Mouse (Mus musculus) hindbrain, embryonic 10.5 days (tissue): ENCODE measurements at regions not wholly inside any gene's neighbourhood (a gene's known extent, or its start where the extent isn't known, plus 50 kb on each side); places are given as distances from the start of the nearest gene placed in this dataset.

Experiments used
- DNase-seq: peaks from one replicate; pipeline ENCODE4 v3.0.0-alpha.2; 2017; ENCODE audit warnings: low spot score
- H3K27ac ChIP-seq: fragments of 300-500 bp; sonication (generic); 2 replicates; pipeline ENCODE4 v1.5.1; 2016; ENCODE audit warnings: mild to moderate bottlenecking, moderate library complexity
- H3K27me3 ChIP-seq: fragments of 300-500 bp; sonication (generic); 2 replicates; pipeline ENCODE4 v1.6.1; 2016; ENCODE audit warnings: mild to moderate bottlenecking; ENCODE audit not compliant: poor library complexity, insufficient read depth, severe bottlenecking
- H3K36me3 ChIP-seq: fragments of 300-500 bp; sonication (generic); 2 replicates; pipeline ENCODE4 v1.6.1; 2016; ENCODE audit warnings: mild to moderate bottlenecking, moderate library complexity
- H3K4me1 ChIP-seq: fragments of 300-500 bp; sonication (generic); replicated peaks from 2 replicates; pipeline ENCODE4 v1.6.1; 2016; ENCODE audit warnings: mild to moderate bottlenecking
- H3K4me3 ChIP-seq: fragments of 300-500 bp; sonication (generic); 2 replicates; pipeline ENCODE4 v1.5.1; 2016; ENCODE audit warnings: mild to moderate bottlenecking, moderate library complexity
- H3K9me3 ChIP-seq: fragments of 300-500 bp; sonication (generic); 2 replicates; pipeline ENCODE4 v1.6.1; 2016; ENCODE audit warnings: mild to moderate bottlenecking, moderate library complexity
- WGBS: fragments of 180-500 bp; shearing (Covaris S2); methylation state at CpG from one replicate; pipeline ENCODE4 v1.1.7; 2016; 5-methylcytosine and 5-hydroxymethylcytosine counted together

GRCm38 (mm10) chr12:50851644-50852043 lies 202.7 kb upstream of the Prkd1 start:
- no peaks in the 10 kb centered on the region for H3K27me3 ChIP-seq
- no peak for DNase-seq
- no peak overlapping the region for H3K4me3 ChIP-seq
- 83% methylated on average over 3 of the region's 3 CpGs for WGBS
- no peaks in the 10 kb centered on the region for H3K36me3 ChIP-seq
- H3K4me1 ChIP-seq = no peaks in the 10 kb centered on the region
- H3K9me3 ChIP-seq = no peaks in the 10 kb centered on the region
- H3K27ac ChIP-seq = no peak overlapping the region

- no peak for DNase-seq
- Histone ChIP-seq H3K4me3 (no peak overlapping the region), H3K9me3 (no peaks in the 10 kb centered on the region), H3K36me3 (no peaks in the 10 kb centered on the region), H3K27ac (no peak overlapping the region), H3K4me1 (no peaks in the 10 kb centered on the region), H3K27me3 (no peaks in the 10 kb centered on the region)
- WGBS = 87% methylated on average over 3 of the region's 3 CpGs
Measured at GRCm38 (mm10) chr12:50847976-50848375, 199.1 kb upstream of the Prkd1 start.

DNA sequence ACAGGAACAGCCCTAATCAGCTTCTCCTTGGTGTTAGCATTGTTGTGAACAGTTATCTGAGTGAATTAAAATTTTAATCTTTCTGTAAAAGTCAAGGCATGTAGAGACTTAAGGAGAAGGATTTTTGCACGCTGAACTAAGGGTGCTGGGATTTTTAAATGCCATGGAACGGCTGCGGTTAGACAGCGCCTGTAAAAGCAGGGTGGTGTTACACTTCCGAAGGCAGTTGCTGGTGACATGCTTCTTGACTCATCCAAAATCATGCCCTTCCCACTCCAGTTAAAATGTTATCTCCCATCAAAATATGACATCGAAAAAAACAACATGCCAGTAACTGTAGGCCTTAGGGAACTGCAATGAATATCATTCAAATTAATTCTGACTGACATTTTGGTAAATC lies 193.8 kb upstream of the Prkd1 start:
- 93% methylated on average over 6 of the region's 6 CpGs for WGBS
- H3K9me3 ChIP-seq = no peaks in the 10 kb centered on the region
- H3K4me3 ChIP-seq = no peak overlapping the region
- H3K27ac ChIP-seq = no peak overlapping the region
- H3K4me1 ChIP-seq = peaks cover 8% of the 10 kb centered on the region
- H3K27me3 ChIP-seq = no peaks in the 10 kb centered on the region
- no peaks in the 10 kb centered on the region for H3K36me3 ChIP-seq
- DNase-seq = no peak

DNA sequence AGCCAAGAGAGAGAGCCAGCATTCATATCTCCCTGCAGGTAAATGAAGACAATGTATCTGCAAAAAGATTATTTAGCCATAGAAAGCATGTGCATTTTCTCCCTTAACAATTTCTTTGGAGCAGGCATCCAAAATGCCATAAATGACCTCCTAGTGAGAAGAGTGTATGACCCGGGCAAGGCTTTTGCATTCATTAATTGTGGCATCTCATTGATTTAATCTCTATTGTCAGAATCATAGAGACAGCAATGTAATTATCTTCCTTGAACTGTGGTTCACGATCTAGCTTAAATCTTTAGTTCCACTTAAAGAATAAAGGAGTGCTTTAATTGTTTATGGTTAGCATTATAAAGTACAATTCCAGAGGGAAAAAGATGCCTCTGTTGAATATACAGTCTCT lies 190.5 kb upstream of the Prkd1 start:
- H3K4me1 ChIP-seq = peaks cover 8% of the 10 kb centered on the region
- H3K4me3 ChIP-seq = no peak overlapping the region
- WGBS = 64% methylated on average over 2 of the region's 2 CpGs
- no peaks in the 10 kb centered on the region for H3K27me3 ChIP-seq
- no peaks in the 10 kb centered on the region for H3K9me3 ChIP-seq
- no peak for DNase-seq
- no peaks in the 10 kb centered on the region for H3K36me3 ChIP-seq
- no peak overlapping the region for H3K27ac ChIP-seq

DNA sequence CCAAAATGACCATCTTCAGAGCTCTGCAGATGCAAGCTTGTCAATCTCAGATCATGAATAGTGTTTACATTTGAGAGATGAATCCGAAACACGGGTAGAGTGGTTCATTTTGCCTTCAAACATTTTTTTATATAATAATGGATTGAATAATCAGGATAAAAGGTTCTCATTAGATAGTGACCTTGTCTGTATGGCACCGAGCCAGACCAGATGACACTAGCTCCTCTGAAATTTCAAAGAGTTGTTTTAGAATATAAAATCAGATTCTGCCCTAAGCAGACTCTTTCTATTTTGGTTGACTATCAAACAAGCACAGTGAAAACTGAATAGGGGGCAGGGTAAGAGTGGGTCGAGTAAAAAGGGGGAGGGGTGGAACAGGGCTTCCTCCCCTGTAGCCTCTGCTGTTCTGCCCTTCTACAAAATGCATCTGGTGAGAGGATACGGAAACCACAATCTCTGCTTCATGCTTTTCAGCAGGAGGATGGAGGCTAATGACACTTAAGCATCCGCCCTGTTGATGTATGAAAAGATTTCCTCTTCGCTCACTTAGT lies 159.9 kb upstream of the Prkd1 start:
- H3K4me1 ChIP-seq = no peaks in the 10 kb centered on the region
- H3K4me3 ChIP-seq = no peak overlapping the region
- no peak for DNase-seq

GRCm38 (mm10) chr12:50804391-50804790 lies 155.5 kb upstream of the Prkd1 start:
- 72% methylated on average over 3 of the region's 3 CpGs for WGBS
- no peak overlapping the region for H3K4me3 ChIP-seq
- no peaks in the 10 kb centered on the region for H3K27me3 ChIP-seq
- DNase-seq = no peak
- H3K9me3 ChIP-seq = no peaks in the 10 kb centered on the region
- no peak overlapping the region for H3K27ac ChIP-seq
- H3K36me3 ChIP-seq = no peaks in the 10 kb centered on the region
- no peaks in the 10 kb centered on the region for H3K4me1 ChIP-seq

More for the DNA sequence above, 159.9 kb upstream of the Prkd1 start:
- Histone ChIP-seq H3K27me3 (no peaks in the 10 kb centered on the region), H3K9me3 (no peaks in the 10 kb centered on the region), H3K36me3 (no peaks in the 10 kb centered on the region), H3K27ac (no peak overlapping the region)
- WGBS = 81% methylated on average over 7 of the region's 7 CpGs

DNA sequence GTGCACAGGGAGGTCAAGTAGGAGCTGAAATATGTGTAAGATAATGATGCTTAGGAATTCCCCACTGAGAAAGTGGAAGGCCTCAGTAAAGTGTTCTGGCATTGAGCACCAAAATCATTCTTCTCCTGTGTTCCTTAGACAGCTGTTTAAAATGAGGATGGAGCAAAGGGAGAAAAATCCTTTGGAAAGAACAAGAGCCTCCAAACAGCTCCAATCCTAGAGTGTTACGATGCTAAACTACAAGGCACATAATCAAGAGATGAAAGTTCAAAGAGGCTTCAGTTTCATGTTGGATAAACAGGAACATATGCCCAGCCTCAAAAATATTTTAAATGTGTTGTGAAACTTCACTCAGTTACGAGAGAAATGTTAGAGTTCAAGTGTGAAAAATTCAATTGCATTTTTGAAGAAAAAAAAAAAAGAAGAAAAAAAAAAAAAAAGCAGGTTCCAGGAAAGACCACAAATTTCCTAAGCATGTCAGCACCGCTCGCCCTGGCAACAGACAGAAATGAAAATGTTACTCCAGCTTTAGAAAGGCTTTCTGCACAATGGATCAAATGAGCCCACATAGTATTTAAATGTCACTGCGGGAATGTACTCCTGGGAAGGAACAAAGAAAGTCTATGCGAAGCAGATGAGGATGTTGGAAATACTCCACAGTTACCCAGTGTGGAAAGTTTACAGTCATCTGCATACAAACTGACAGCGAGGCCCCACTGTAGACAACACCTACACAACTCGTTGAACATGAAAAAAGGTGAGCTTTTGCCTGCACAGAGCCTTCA lies 116.5 kb upstream of the Prkd1 start:
- H3K9me3 ChIP-seq = no peaks in the 10 kb centered on the region
- no peaks in the 10 kb centered on the region for H3K4me1 ChIP-seq
- no peak overlapping the region for H3K4me3 ChIP-seq
- DNase-seq = no peak
- no peak overlapping the region for H3K27ac ChIP-seq
- H3K36me3 ChIP-seq = no peaks in the 10 kb centered on the region
- 71% methylated on average over 8 of the region's 8 CpGs for WGBS
- no peaks in the 10 kb centered on the region for H3K27me3 ChIP-seq

GRCm38 (mm10) chr12:50764457-50764856 lies 115.6 kb upstream of the Prkd1 start:
- no peak for DNase-seq
- Histone ChIP-seq H3K9me3 (no peaks in the 10 kb centered on the region), H3K4me3 (no peak overlapping the region), H3K27me3 (no peaks in the 10 kb centered on the region), H3K4me1 (no peaks in the 10 kb centered on the region), H3K27ac (no peak overlapping the region), H3K36me3 (no peaks in the 10 kb centered on the region)
- WGBS = 76% methylated on average over 2 of the region's 2 CpGs

- DNase-seq = no peak
- H3K27me3 ChIP-seq = no peaks in the 10 kb centered on the region
- H3K4me1 ChIP-seq = no peaks in the 10 kb centered on the region
- H3K9me3 ChIP-seq = no peaks in the 10 kb centered on the region
- H3K4me3 ChIP-seq = no peak overlapping the region
- no peak overlapping the region for H3K27ac ChIP-seq
- no peaks in the 10 kb centered on the region for H3K36me3 ChIP-seq
- 88% methylated on average over 9 of the region's 9 CpGs for WGBS
Measured at GRCm38 (mm10) chr12:50734135-50734534, 85.2 kb upstream of the Prkd1 start.

GRCm38 (mm10) chr12:50712615-50713014 lies 63.7 kb upstream of the Prkd1 start:
- no peaks in the 10 kb centered on the region for H3K4me1 ChIP-seq
- no peak overlapping the region for H3K27ac ChIP-seq
- no peaks in the 10 kb centered on the region for H3K36me3 ChIP-seq
- DNase-seq = no peak
- no peak overlapping the region for H3K4me3 ChIP-seq
- H3K9me3 ChIP-seq = no peaks in the 10 kb centered on the region
- H3K27me3 ChIP-seq = no peaks in the 10 kb centered on the region
- 84% methylated on average over 5 of the region's 5 CpGs for WGBS

DNA sequence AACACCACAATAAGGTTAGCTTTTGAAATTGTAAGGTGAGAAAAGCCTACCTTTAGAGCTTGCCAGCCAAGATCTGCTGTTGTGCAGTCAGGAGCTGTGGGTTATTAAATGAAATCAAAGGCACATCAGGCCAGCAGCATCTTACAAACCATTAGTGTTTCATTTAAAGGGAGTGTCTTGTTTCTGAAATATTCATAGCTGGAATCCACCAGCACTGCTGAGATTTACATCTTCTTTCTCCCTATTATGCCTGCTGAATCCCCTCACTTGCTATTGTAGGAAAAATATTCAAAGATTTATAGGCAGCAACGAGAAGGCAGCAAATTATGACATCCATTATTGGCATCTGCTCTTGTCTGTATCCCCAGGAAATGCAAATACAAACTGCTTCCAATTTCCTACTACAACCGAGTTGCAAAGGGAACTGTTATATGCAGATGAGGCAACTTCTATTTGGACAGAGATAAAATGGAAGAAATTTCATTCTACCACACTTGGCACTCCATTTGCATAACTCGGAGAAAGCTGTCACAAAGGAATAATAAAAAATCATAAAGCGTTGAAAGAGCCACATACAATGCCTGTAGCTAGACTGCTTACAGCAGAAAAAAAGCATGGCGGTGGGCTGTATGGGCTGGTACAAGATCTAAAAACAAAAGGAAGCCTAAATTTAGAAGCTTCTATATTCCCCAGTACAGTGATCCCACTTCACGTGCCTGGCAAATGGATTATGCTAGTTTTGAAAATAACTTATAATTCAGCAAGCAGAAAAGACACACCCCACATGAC lies 60.3 kb upstream of the Prkd1 start:
- Histone ChIP-seq H3K4me3 (no peak overlapping the region), H3K36me3 (no peaks in the 10 kb centered on the region), H3K4me1 (no peaks in the 10 kb centered on the region), H3K27ac (no peak overlapping the region), H3K27me3 (no peaks in the 10 kb centered on the region), H3K9me3 (no peaks in the 10 kb centered on the region)
- no peak for DNase-seq
- 82% methylated on average over 6 of the region's 6 CpGs for WGBS

DNA sequence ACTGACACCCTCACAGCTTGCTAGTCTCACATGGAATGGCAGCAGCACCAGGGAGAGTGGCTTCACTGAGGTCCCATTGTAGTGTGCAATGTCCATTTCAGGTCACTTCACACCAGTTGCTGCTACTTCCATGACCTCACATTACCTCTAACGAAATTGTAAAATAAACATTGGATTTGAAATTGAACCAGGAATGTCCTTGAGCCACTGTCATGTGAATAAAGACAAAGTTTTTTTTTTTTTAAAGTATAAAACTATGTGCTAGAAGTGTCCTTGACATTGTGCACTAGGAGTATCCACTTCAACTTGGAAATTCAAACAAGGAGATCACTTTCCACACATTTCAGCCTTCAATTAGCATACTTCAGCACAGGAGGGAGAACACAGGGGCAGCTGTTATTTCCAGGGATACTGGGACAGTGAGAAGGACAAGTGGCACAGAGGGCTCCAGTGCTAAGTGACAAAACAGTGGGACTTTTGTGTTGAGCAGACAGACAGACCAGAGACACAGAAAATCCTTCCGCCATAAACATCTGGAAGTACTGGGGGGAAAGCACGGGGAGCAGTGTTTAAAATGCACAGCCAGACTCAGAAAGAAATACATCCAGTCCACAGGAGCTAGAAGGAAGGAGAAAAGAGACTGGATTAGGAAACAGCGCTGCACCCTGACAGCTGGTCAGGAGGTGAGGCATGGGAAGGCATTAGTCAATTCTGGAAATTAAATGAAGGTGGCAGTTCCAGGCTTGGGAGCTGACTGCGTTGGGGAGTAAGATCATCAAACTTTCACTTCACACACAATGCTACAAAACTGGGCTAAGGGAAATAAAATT lies 49.9 kb upstream of the Prkd1 start:
- no peaks in the 10 kb centered on the region for H3K9me3 ChIP-seq
- 67% methylated on average over 5 of the region's 5 CpGs for WGBS
- peak; percentile 8 for DNase-seq
- H3K27ac ChIP-seq = no peak overlapping the region
- H3K4me1 ChIP-seq = no peaks in the 10 kb centered on the region; the same call in 1 of the 2 replicates
- no peak overlapping the region for H3K4me3 ChIP-seq
- no peaks in the 10 kb centered on the region for H3K27me3 ChIP-seq
- H3K36me3 ChIP-seq = no peaks in the 10 kb centered on the region
